Mouse (Mus musculus): ENCODE results near the gene Gm4969. TPM values are rescaled to one million over a fixed set of nuclear protein-coding genes. Genes with fewer than 3 reads are reported as not detected.

Gene Gm4969
- total and polyA plus RNA-seq, 3 experiments = not detected

GRCm38 (mm10) chr7:19055108-19055507, 63.1 kb downstream of the Gm4969 start:
- DNase-seq (ENCODE audit: low read depth, low spot score) = no peak
- Histone ChIP-seq H3K9me3 (replicated peaks; ENCODE audit: insufficient read depth, low read length) (no peaks in the 10 kb centered on the region), H3K4me3 (ENCODE audit: control insufficient read depth in 1 of 2, insufficient read depth in 1 of 2, low read depth in 2 of 2, low read length in 2 of 2) (no peak overlapping the region), H3K27ac (ENCODE audit: control insufficient read depth, low read depth, low read length) (no peak overlapping the region), H3K27me3 (ENCODE audit: control insufficient read depth in 1 of 2, insufficient read depth in 2 of 2, low read length in 2 of 2) (no peaks in the 10 kb centered on the region), H3K36me3 (ENCODE audit: control insufficient read depth in 1 of 2, insufficient read depth in 2 of 2, low read length in 2 of 2) (no peaks in the 10 kb centered on the region), H3K79me2 (ENCODE audit: control insufficient read depth, insufficient read depth, low read length, poor library complexity) (no peaks in the 10 kb centered on the region), H3K4me1 (ENCODE audit: control insufficient read depth in 1 of 2, insufficient read depth in 2 of 2, low read length in 2 of 2) (no peaks in the 10 kb centered on the region), H3K9ac (ENCODE audit: control insufficient read depth, low read depth, low read length, poor library complexity, severe bottlenecking) (no peak overlapping the region)
- TF ChIP-seq SMC3 (IDR thresholded peaks at IDR 0.05; ENCODE audit: low read depth, low read length) = no peak
- TF ChIP-seq JUND (IDR thresholded peaks at IDR 0.05; ENCODE audit: low read depth, low read length) = no peak
- no peak for TF ChIP-seq CTCF (IDR thresholded peaks at IDR 0.05 in 2 of 3, conservative IDR thresholded peaks at IDR 0.05 in 1 of 3; ENCODE audit: control insufficient read depth in 1 of 3, insufficient read depth in 1 of 3, low read depth in 2 of 3, low read length in 3 of 3, poor library complexity in 1 of 3, severe bottlenecking in 1 of 3)
- no peak for TF ChIP-seq ZC3H11A (IDR thresholded peaks at IDR 0.05; ENCODE audit: low read depth, low read length)

- Histone ChIP-seq H3K9ac (ENCODE audit: control insufficient read depth, low read depth, low read length, poor library complexity, severe bottlenecking) (no peak overlapping the region), H3K27me3 (ENCODE audit: control insufficient read depth in 1 of 2, insufficient read depth in 2 of 2, low read length in 2 of 2) (no peaks in the 10 kb centered on the region), H3K4me1 (ENCODE audit: control insufficient read depth in 1 of 2, insufficient read depth in 2 of 2, low read length in 2 of 2) (no peaks in the 10 kb centered on the region), H3K36me3 (ENCODE audit: control insufficient read depth in 1 of 2, insufficient read depth in 2 of 2, low read length in 2 of 2) (no peaks in the 10 kb centered on the region), H3K4me3 (ENCODE audit: control insufficient read depth in 1 of 2, insufficient read depth in 1 of 2, low read depth in 2 of 2, low read length in 2 of 2) (no peak overlapping the region), H3K9me3 (replicated peaks; ENCODE audit: insufficient read depth, low read length) (no peaks in the 10 kb centered on the region), H3K79me2 (ENCODE audit: control insufficient read depth, insufficient read depth, low read length, poor library complexity) (no peaks in the 10 kb centered on the region), H3K27ac (ENCODE audit: control insufficient read depth, low read depth, low read length) (no peak overlapping the region)
- TF ChIP-seq EP300 (IDR thresholded peaks at IDR 0.05; ENCODE audit: low read depth in 1 of 2, low read length in 2 of 2) = no peak
- no peak for TF ChIP-seq SIN3A (IDR thresholded peaks at IDR 0.05; ENCODE audit: low read length)
- TF ChIP-seq USF1 (IDR thresholded peaks at IDR 0.05; ENCODE audit: low read depth, low read length) = no peak
- no peak for TF ChIP-seq ELF1 (IDR thresholded peaks at IDR 0.05; ENCODE audit: low read depth, low read length)
- no peak for TF ChIP-seq E2F4 (IDR thresholded peaks at IDR 0.05; ENCODE audit: borderline replicate concordance, low read depth, low read length)
- no peak for TF ChIP-seq MAFK (IDR thresholded peaks at IDR 0.05; ENCODE audit: borderline replicate concordance, low read depth, low read length)
- no peak for TF ChIP-seq ZKSCAN1 (IDR thresholded peaks at IDR 0.05; ENCODE audit: low read depth, low read length)
- no peak for TF ChIP-seq GATA1 (IDR thresholded peaks at IDR 0.05; ENCODE audit: low read depth, low read length)
- no peak for TF ChIP-seq POLR2A (IDR thresholded peaks at IDR 0.05; ENCODE audit: control insufficient read depth in 1 of 2, insufficient read depth in 1 of 2, low read depth in 1 of 2, low read length in 2 of 2, poor library complexity in 1 of 2)
- no peak for TF ChIP-seq UBTF (IDR thresholded peaks at IDR 0.05; ENCODE audit: borderline replicate concordance, insufficient read depth, low read depth, low read length)
- TF ChIP-seq ZMIZ1 (IDR thresholded peaks at IDR 0.05; ENCODE audit: low read depth, low read length) = no peak
- no peak for TF ChIP-seq POLR2AphosphoS2 (IDR thresholded peaks at IDR 0.05; ENCODE audit: low read length)
- no peak for DNase-seq (ENCODE audit: low read depth, low spot score)
Measured at GRCm38 (mm10) chr7:19054777-19055076, 63.4 kb downstream of the Gm4969 start.
